Mouse (Mus musculus) erythroblast, embryonic 14.5 days (primary cell): ENCODE results near the gene Gm37240. TPM values are rescaled to one million over a fixed set of nuclear protein-coding genes. Genes with fewer than 3 reads are reported as not detected.

ENCODE experiments used
- H3K27me3 ChIP-seq: 2 replicates; pipeline ENCODE4 v1.6.1; 2012; ENCODE audit warnings: inconsistent platforms; ENCODE audit not compliant: control insufficient read depth
- H3K36me3 ChIP-seq: 2 replicates; pipeline ENCODE4 v1.6.1; 2012; ENCODE audit warnings: mild to moderate bottlenecking, inconsistent platforms; ENCODE audit not compliant: control insufficient read depth
- H3K4me1 ChIP-seq: 2 replicates; pipeline ENCODE4 v1.6.1; 2012; ENCODE audit warnings: inconsistent platforms; ENCODE audit not compliant: control insufficient read depth
- H3K4me3 ChIP-seq: replicated peaks from 2 replicates; pipeline ENCODE3; 2012; ENCODE audit warnings: moderate library complexity, mild to moderate bottlenecking, inconsistent platforms
- H3K9me3 ChIP-seq: 2 replicates; pipeline ENCODE4 v1.6.1; 2012; ENCODE audit warnings: low read length, inconsistent platforms, mixed read lengths; ENCODE audit not compliant: control insufficient read depth
- GATA1 ChIP-seq: IDR thresholded peaks from 2 replicates; pipeline ENCODE4 v1.6.1; 2012; ENCODE audit warnings: low read length, inconsistent platforms, mixed read lengths
- TAL1 ChIP-seq: IDR thresholded peaks from 3 replicates; pipeline ENCODE4 v1.6.1; 2012; ENCODE audit warnings: low read length, inconsistent platforms, mixed read lengths
- polyA plus RNA-seq: library from polyadenylated mRNA; stranded (reverse); fragments of >175 nt; gene quantifications from 2 replicates; pipeline ENCODE4 v1.2.3, GENCODE M21; 2012

Gene Gm37240
- polyA plus RNA-seq, 1 experiment, result not detected

DNA sequence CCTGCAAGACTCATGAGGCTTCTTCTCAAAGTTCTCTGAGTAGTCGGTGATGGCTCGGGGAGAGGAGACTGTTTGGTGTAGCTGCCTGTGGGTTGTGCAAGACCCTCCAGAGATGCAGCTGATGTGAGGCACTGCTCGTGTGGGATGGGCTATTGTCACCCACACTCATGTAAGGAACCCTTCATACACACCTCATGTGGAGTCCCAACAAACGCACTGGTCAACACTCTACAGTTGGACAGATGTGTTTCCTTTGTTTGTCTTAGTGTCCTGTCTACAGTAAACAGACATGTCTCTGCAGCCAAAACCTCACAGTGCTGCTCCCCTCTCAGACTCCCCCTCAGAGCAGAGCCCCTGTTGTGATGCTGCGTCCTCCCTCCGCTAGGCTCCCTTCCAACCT lies 217.5 kb downstream of the Gm37240 start:
- Histone ChIP-seq H3K27me3 (no peaks in the 10 kb centered on the region), H3K4me1 (no peaks in the 10 kb centered on the region; the same call in none of the 2 replicates)
- TF ChIP-seq TAL1 (no peak), GATA1 (no peak)

DNA sequence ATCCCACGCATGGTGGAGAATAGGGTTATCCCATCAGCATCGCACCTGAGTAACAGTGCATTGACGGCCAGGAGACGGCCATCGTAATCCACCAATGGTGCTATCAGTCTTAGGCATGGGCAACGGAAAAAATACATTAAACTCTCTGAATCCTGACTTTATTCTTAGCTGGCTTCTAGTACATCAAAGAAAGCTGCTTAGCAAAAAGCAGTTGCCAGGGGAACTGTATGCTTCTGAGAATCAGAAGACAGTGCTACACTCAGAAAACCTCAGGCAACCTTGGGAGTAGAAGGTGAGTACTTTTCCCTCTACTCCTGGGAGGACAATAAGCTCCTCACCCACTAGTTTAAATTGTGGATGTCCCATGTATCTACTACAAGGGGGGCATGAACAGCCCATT lies 219.6 kb downstream of the Gm37240 start:
- H3K4me3 ChIP-seq, result no peak overlapping the region
- no peak for TF ChIP-seq GATA1
- no peak for TF ChIP-seq TAL1
- H3K9me3 ChIP-seq, result no peaks in the 10 kb centered on the region
- no peaks in the 10 kb centered on the region for H3K27me3 ChIP-seq
- no peaks in the 10 kb centered on the region; the same call in none of the 2 replicates for H3K4me1 ChIP-seq
- no peaks in the 10 kb centered on the region for H3K36me3 ChIP-seq

More for the DNA sequence above, 217.5 kb downstream of the Gm37240 start:
- H3K4me3 ChIP-seq, result no peak overlapping the region
- H3K9me3 ChIP-seq, result no peaks in the 10 kb centered on the region
- no peaks in the 10 kb centered on the region for H3K36me3 ChIP-seq

DNA sequence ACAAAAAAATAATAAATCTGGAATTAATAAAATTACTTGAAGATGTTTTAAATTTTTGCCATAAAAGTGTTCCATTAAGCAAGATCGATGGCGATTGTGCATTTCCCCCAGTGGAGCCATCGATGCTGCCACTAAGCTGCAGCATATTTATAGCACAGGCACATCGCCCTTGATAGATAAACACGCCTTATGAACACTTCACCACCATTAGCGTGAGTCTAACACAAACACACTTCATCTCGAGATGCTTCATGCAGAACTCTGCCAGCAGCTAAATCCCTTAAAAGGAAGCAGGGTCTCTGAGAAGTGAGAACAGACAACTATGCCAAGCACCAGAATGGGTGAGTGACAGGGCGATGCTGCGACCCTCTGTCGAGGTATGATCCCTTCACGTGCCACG lies 220.6 kb downstream of the Gm37240 start:
- Histone ChIP-seq H3K4me1 (no peaks in the 10 kb centered on the region; the same call in none of the 2 replicates), H3K4me3 (no peak overlapping the region), H3K9me3 (no peaks in the 10 kb centered on the region), H3K27me3 (no peaks in the 10 kb centered on the region), H3K36me3 (no peaks in the 10 kb centered on the region)
- TF ChIP-seq TAL1 (no peak), GATA1 (no peak)

DNA sequence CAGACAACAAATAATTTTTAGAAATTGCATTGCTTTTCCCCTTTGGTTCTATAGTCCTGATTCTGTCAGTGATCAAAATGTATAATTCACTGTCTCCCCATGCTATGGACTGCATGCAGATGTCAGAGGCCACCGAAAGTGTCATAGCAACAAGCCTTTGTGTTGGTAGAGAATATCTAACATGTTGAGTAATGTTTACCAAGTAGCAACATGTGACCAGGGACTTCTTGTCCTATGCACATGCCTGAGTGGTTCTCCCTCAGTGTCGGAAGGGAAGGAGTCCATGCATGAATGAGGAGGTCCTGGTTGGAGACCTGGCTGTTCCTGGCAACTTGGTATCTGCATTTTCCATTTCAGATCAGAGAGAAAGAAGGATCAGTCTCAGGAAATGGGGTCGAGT lies 221.2 kb downstream of the Gm37240 start:
- Histone ChIP-seq H3K4me3 (no peak overlapping the region), H3K9me3 (no peaks in the 10 kb centered on the region), H3K36me3 (no peaks in the 10 kb centered on the region), H3K27me3 (no peaks in the 10 kb centered on the region; the same call in 1 of the 2 replicates), H3K4me1 (no peaks in the 10 kb centered on the region; the same call in none of the 2 replicates)
- no peak for TF ChIP-seq TAL1
- no peak for TF ChIP-seq GATA1

DNA sequence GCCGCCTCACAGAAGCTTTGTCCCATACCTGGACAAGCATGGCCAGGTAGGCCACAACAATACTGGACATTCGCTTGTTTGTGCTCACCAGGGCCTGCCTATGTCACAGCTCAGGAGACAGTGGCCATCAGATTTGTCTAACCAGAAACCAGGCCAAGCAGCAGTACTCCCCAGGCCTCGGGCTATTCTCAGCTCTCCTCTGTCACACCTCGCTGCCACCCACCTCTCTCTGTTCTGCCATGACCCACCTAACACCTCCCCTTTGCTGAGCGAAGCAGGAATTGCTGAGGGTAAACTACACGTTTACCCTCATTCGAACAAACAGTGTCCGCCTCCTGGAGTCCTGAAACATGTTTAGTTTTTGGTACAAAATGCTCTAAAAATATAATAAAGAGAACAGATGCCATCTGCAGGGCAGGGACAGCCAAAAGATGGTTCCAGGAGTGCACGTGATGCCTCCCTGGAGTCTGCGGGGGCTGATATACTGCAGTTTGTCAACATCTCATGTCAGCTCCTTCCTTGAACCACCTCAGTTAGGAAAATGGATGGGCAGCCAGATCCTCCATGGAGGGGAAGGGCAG lies 222.6 kb downstream of the Gm37240 start:
- TF ChIP-seq GATA1 (no peak), TAL1 (no peak)
- Histone ChIP-seq H3K36me3 (no peaks in the 10 kb centered on the region), H3K4me1 (no peaks in the 10 kb centered on the region), H3K27me3 (no peaks in the 10 kb centered on the region; the same call in 1 of the 2 replicates), H3K4me3 (no peak overlapping the region), H3K9me3 (no peaks in the 10 kb centered on the region)

DNA sequence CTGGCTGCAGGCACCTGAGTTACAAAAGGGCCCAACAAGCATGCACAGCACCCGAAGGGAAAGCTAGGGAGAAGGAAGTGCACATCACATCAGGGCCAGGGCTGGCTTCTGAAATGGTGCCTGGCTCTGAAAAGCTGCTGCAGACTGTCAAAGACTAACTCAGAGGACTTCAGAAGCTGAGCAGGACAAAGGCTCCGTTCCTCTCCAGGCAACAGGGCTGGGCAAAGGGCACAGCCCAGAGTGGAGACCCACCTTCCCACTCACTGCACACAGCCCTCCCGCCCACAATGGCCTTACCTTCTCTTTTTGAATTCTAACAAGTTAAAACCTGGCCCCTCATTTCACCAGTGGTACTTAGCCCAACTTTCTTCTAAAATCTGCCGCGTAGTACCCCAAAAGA lies 223.5 kb downstream of the Gm37240 start:
- Histone ChIP-seq H3K27me3 (no peaks in the 10 kb centered on the region; the same call in 1 of the 2 replicates), H3K4me3 (no peak overlapping the region), H3K9me3 (no peaks in the 10 kb centered on the region), H3K36me3 (no peaks in the 10 kb centered on the region), H3K4me1 (no peaks in the 10 kb centered on the region)
- TF ChIP-seq TAL1 (no peak), GATA1 (no peak)

DNA sequence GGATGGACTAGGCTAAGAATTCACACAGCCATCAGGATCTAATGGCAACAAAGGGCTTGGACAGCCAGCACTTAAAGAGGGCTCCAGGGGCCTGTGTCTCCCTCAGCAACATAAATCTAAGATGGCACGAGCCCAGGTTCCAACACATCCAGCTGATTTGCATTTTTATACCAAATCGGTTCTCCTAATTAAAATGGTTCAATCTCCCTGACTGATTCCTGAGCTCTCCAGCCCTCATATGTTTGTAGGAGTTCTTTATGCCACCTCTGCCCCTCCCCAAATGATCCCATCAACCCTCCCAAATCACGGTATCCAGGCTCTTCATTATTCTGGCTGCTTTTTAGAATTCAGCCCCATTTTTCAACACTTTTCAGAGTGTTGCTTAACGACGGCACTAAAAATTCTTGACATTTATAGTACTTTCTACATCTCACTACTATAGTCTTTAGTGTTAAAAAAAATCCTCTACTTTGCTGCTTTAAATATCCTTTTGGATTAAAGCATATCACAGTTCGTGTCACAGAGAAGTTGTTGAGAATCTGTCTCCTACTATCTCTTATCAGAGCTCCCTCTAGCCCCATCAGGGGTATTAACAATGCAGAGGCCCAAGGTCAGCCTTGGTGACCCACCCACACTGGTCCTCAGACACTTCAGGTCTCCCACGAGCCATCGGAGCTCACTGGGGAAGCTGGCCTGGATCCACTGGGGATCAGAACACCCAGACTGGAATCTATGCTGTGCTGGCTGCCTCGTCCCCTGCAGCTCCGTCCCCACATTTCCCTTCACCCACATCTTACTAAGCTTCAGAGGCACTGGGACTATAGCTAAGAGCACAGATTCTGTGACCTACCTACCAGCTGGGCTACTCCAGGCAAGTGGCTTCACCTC lies 225.1 kb downstream of the Gm37240 start:
- H3K4me3 ChIP-seq, result no peak overlapping the region
- TF ChIP-seq TAL1 (no peak), GATA1 (no peak)
- H3K9me3 ChIP-seq, result no peaks in the 10 kb centered on the region
- no peaks in the 10 kb centered on the region for H3K4me1 ChIP-seq
- H3K27me3 ChIP-seq, result no peaks in the 10 kb centered on the region; the same call in 1 of the 2 replicates
- no peaks in the 10 kb centered on the region for H3K36me3 ChIP-seq

DNA sequence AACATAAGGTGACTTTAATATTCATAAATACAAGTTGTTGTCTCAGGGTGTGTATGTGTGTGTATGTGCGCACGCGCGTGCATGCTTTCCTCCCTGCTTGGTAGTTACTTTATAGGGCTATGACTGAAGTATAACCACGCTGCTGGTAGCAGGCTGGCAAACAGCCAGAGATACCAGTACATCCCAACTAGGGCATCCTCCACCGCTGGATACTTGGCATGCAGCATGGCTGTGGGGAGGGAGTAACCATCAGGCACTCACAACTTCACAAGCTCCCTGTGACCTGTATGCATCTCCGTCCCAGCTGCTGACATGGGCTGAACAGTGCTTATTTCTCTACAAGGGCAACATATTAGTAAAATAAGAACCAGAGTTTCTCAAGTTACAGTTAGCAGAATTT lies 227.6 kb downstream of the Gm37240 start:
- H3K4me3 ChIP-seq, result no peak overlapping the region
- H3K9me3 ChIP-seq, result no peaks in the 10 kb centered on the region
- no peaks in the 10 kb centered on the region; the same call in 1 of the 2 replicates for H3K27me3 ChIP-seq
- H3K36me3 ChIP-seq, result no peaks in the 10 kb centered on the region; the same call in 1 of the 2 replicates
- no peaks in the 10 kb centered on the region for H3K4me1 ChIP-seq
- TF ChIP-seq TAL1 (no peak), GATA1 (no peak)

DNA sequence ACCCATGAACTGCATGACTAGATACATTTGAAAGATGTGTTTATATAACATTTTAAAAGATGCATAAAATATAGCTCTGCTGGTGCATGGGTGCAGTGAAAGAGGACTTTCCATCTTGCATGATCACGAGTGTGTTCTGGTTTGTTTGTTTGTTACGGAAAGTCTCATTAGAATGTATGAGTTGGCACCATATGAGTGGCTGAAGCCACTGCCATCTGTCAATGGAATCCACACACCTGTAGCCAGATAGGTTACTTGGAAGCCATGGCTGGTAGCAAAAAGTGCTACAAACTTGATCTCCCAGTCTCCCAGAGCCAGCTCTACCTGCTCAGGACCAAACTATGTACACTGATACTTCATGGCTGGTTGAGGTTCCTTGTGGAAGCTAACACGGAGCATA lies 231.8 kb downstream of the Gm37240 start:
- Histone ChIP-seq H3K4me1 (peaks cover 7% of the 10 kb centered on the region), H3K36me3 (peaks cover 7% of the 10 kb centered on the region), H3K4me3 (no peak overlapping the region), H3K27me3 (no peaks in the 10 kb centered on the region), H3K9me3 (no peaks in the 10 kb centered on the region)
- no peak for TF ChIP-seq GATA1
- no peak for TF ChIP-seq TAL1
